Mouse (Mus musculus) thymus, adult 2 months (tissue): Measurements from ENCODE around the gene Acp7.

Source experiments
- CTCF ChIP-seq: fragments of 200-500 bp; IDR thresholded peaks from 2 replicates; pipeline ENCODE4 v1.5.1; 2012; ENCODE audit warnings: mild to moderate bottlenecking, control low read depth, low read length, moderate library complexity, borderline replicate concordance; ENCODE audit not compliant: control insufficient read depth, poor library complexity, insufficient read depth; ENCODE audit errors: extremely low read depth
- POLR2A ChIP-seq: fragments of 200-500 bp; IDR thresholded peaks from 2 replicates; pipeline ENCODE4 v1.6.1; 2012; ENCODE audit warnings: mild to moderate bottlenecking, low read length, control low read depth, moderate library complexity; ENCODE audit not compliant: control insufficient read depth, poor library complexity, insufficient read depth; ENCODE audit errors: extremely low read depth

DNA sequence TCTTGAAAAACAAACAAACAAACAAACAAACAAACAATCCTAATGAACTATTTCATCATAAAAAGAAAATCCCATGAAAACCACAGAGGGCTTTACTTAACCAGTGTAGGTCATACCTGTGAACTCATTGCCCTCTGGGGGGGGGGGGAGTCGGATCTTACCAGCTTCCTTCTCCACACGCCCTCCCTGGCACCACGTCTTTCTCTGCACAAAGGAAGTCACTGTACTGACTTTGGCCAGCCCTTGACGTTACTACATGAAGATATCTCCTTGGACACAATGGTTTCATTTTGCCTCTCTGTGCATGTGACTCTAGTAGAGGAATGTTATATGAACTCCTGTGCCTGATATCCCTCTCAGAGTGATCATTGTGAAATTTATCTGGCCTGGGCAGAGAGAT is 3.0 kb upstream of the Acp7 start:
- TF ChIP-seq CTCF (no peak), POLR2A (no peak)
